Mouse (Mus musculus) gonadal fat pad, adult 2 months (tissue): ENCODE results near the gene Dapk2. TPM values are rescaled to one million over a fixed set of nuclear protein-coding genes. Genes with fewer than 3 reads are reported as not detected.

Experiments used
- DNase-seq: peaks from one replicate; pipeline ENCODE4 v3.0.0-alpha.2; 2012; ENCODE audit warnings: low read depth
- polyA plus RNA-seq: library from polyadenylated mRNA; depleted of rRNA; stranded (reverse); fragments of >200 nt; gene quantifications from 2 replicates; pipeline ENCODE4 v1.2.3, GENCODE M21; 2012

Dapk2 gene
- polyA plus RNA-seq, 1 experiment, result 5.7 TPM

- DNase-seq, result no peak
These were observed 28.4 kb downstream of the Dapk2 start for GRCm38 (mm10) chr9:66186426-66186825.

- no peak for DNase-seq
These were observed 31.0 kb downstream of the Dapk2 start for GRCm38 (mm10) chr9:66189026-66189425.

GRCm38 (mm10) chr9:66194003-66194402, 36.0 kb downstream of the Dapk2 start:
- no peak for DNase-seq

GRCm38 (mm10) chr9:66196561-66196960, 38.5 kb downstream of the Dapk2 start:
- no peak for DNase-seq

- no peak for DNase-seq
These were observed 40.5 kb downstream of the Dapk2 start for GRCm38 (mm10) chr9:66198533-66198932.

GRCm38 (mm10) chr9:66199657-66200410, 41.8 kb downstream of the Dapk2 start:
- DNase-seq, result no peak

- no peak for DNase-seq
These were observed 42.4 kb downstream of the Dapk2 start for GRCm38 (mm10) chr9:66200411-66200789.

- DNase-seq, result no peak
These were observed 43.6 kb downstream of the Dapk2 start for GRCm38 (mm10) chr9:66201665-66202064.

- DNase-seq, result no peak
These were observed 44.4 kb downstream of the Dapk2 start for GRCm38 (mm10) chr9:66202463-66202862.

- no peak for DNase-seq
These were observed 47.7 kb downstream of the Dapk2 start for GRCm38 (mm10) chr9:66205702-66206101.

GRCm38 (mm10) chr9:66206825-66207224, 48.8 kb downstream of the Dapk2 start:
- DNase-seq, result peak; percentile 75

- no peak for DNase-seq
These were observed 53.4 kb downstream of the Dapk2 start for GRCm38 (mm10) chr9:66211420-66211819.

GRCm38 (mm10) chr9:66212088-66212487, 54.1 kb downstream of the Dapk2 start:
- no peak for DNase-seq

GRCm38 (mm10) chr9:66212802-66213201, 54.8 kb downstream of the Dapk2 start:
- no peak for DNase-seq

- no peak for DNase-seq
These were observed 55.5 kb downstream of the Dapk2 start for GRCm38 (mm10) chr9:66213386-66214032.

GRCm38 (mm10) chr9:66215551-66215950, 57.5 kb downstream of the Dapk2 start:
- DNase-seq, result no peak

GRCm38 (mm10) chr9:66217970-66218369, 59.9 kb downstream of the Dapk2 start:
- DNase-seq, result no peak

GRCm38 (mm10) chr9:66218917-66219725, 61.1 kb downstream of the Dapk2 start:
- DNase-seq, result no peak

GRCm38 (mm10) chr9:66223872-66224271, 65.8 kb downstream of the Dapk2 start:
- no peak for DNase-seq

GRCm38 (mm10) chr9:66225737-66226485, 67.9 kb downstream of the Dapk2 start:
- no peak for DNase-seq

GRCm38 (mm10) chr9:66228456-66229151, 70.6 kb downstream of the Dapk2 start:
- DNase-seq, result no peak
